Mouse (Mus musculus) bone marrow, adult 2 months (tissue): Measurements from ENCODE around the gene Hist2h2bb.

Experiments
- CTCF ChIP-seq: fragments of 200-500 bp; IDR thresholded peaks from 2 replicates; pipeline ENCODE4 v1.5.1; 2011; ENCODE audit warnings: low read length, control low read depth; ENCODE audit not compliant: control insufficient read depth, insufficient read depth
- POLR2A ChIP-seq: fragments of 200-500 bp; IDR thresholded peaks from 2 replicates; pipeline ENCODE4 v1.6.1; 2011; ENCODE audit warnings: low read depth, mild to moderate bottlenecking, control low read depth, low read length, borderline replicate concordance; ENCODE audit not compliant: control insufficient read depth

DNA sequence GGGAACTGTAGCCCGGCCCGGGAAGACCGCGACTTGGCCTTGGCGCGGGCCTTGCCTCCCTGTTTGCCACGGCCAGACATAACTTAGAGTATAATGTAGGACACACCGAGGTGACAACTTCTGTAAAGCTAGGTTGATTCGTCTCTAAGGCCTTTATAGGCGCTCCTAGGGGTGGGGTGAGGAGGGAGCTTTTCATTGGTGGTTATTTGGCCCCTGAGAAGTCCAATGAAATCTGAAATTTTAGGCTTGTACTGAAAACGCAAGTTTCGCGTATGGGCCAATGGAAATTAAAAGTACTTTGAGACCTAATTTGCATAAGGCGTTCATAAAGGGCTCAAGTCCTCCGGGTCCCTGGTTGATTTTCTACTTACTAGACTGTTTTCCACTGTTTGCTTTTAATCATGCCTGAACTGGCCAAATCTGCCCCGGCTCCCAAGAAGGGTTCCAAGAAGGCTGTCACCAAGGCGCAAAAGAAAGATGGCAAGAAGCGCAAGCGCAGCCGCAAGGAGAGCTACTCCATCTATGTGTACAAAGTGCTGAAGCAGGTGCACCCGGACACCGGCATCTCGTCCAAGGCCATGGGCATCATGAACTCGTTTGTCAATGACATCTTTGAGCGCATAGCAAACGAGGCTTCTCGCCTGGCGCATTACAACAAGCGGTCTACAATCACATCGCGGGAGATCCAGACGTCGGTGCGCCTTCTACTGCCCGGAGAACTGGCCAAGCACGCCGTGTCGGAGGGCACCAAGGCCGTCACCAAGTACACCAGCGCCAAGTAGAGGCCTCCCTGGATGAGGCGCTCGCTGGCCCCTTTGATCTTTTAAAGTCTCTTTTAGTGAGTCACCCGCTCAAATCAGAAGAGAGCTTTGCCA lies 48.5 kb upstream of the Hist2h2bb start, which contains the start of the genes Hist2h2ac and Hist2h2be:
- TF ChIP-seq CTCF (peak; percentile 11; the same call in 1 of the 2 replicates), POLR2A (peak; percentile 92)
